Mouse (Mus musculus) cerebellum, postnatal 25 days (tissue): ENCODE results near the gene Hddc3.
"Not testable (repeated sequence)": the region's sequence is repeated elsewhere in the genome, so short reads cannot be mapped to it uniquely, and the experiment has no call there.

Experiments
- DNase-seq, 2 experiments: peaks; one replicate each; pipeline ENCODE4 v3.0.0; 2021; ENCODE audit warnings: mixed read lengths in 2 of 2

Gene Hddc3

GRCm38 (mm10) chr7:80371041-80371751 is 28.3 kb downstream of the Hddc3 start, which contains the start of gene Man2a2:
Gene Man2a2 (minus strand): TSS chr7:80371375.
- DNase-seq = peak; percentile 84 to 86

GRCm38 (mm10) chr7:80372166-80372565 is 29.3 kb downstream of the Hddc3 start:
- no peak for DNase-seq

- DNase-seq = no peak
Observed at GRCm38 (mm10) chr7:80372667-80373066, 29.8 kb downstream of the Hddc3 start.

GRCm38 (mm10) chr7:80373352-80373751 is 30.4 kb downstream of the Hddc3 start:
- no peak for DNase-seq

- DNase-seq = no peak
Observed at GRCm38 (mm10) chr7:80373850-80374249, 30.9 kb downstream of the Hddc3 start.

GRCm38 (mm10) chr7:80374280-80374679 is 31.4 kb downstream of the Hddc3 start:
- DNase-seq = no peak

GRCm38 (mm10) chr7:80374733-80375132 is 31.8 kb downstream of the Hddc3 start:
- DNase-seq = no peak

- DNase-seq = no peak
Observed at GRCm38 (mm10) chr7:80375376-80376039, 32.6 kb downstream of the Hddc3 start.

- no peak for DNase-seq
Observed at GRCm38 (mm10) chr7:80376192-80376591, 33.3 kb downstream of the Hddc3 start.

- DNase-seq = peak; percentile 88 to 89
Observed at GRCm38 (mm10) chr7:80377471-80377870, 34.6 kb downstream of the Hddc3 start.

- DNase-seq = peak in 1 of 2 experiments; percentile 70
Observed at GRCm38 (mm10) chr7:80379531-80379930, 36.6 kb downstream of the Hddc3 start.

GRCm38 (mm10) chr7:80382919-80383318 is 40.0 kb downstream of the Hddc3 start:
- DNase-seq = no peak

GRCm38 (mm10) chr7:80386235-80386930 is 43.5 kb downstream of the Hddc3 start:
- peak; percentile 92 to 96 for DNase-seq

GRCm38 (mm10) chr7:80387033-80387632 is 44.2 kb downstream of the Hddc3 start:
- DNase-seq = no peak

- DNase-seq = no peak
Observed at GRCm38 (mm10) chr7:80387633-80388543, 45.0 kb downstream of the Hddc3 start, which contains the start of gene Fes. Gene Fes (minus strand): TSS chr7:80387946.

GRCm38 (mm10) chr7:80392119-80392518 is 49.2 kb downstream of the Hddc3 start:
- DNase-seq = no peak

- DNase-seq = no peak
Observed at GRCm38 (mm10) chr7:80394600-80394999, 51.7 kb downstream of the Hddc3 start.

- DNase-seq = not testable (repeated sequence)
Observed at GRCm38 (mm10) chr7:80396427-80396826, 53.5 kb downstream of the Hddc3 start.

- DNase-seq = no peak
Observed at GRCm38 (mm10) chr7:80397986-80398385, 55.1 kb downstream of the Hddc3 start.

- peak; percentile 43 to 46 for DNase-seq
Observed at GRCm38 (mm10) chr7:80398654-80399444, 55.9 kb downstream of the Hddc3 start.

GRCm38 (mm10) chr7:80400099-80400498 is 57.2 kb downstream of the Hddc3 start:
- peak; percentile 83 to 84 for DNase-seq
